8 mouse cellular contexts compared by ENCODE assay signal in the genomic region with DNA sequence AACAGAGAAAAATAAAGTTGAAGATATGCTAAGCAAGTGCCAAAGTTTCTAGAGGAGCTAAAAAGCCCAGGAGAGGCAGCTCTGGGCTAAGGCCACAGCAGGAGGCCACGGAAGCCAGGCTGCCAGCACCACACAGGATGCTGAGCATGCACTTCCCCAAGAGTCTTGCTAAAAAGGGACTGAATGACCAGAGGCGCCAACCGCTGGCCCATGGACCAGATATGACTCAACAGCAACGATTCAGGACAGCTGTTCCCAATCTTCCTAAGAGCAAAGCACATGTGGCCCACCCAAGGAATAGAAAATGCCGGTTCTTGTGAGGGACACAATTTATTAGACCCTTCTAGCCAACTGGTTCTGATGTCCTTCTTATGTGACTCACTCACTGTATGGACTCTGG. TPM values are rescaled to one million over a fixed set of nuclear protein-coding genes. Genes with fewer than 3 reads are reported as not detected.
DNase-seq lines count a peak whose midpoint lies in the region; ATAC-seq and TF ChIP-seq lines count a peak whose summit lies in the region.

No protein-coding gene starts in this region.

- no peaks in the 10 kb centered on the region for H3K9me3 ChIP-seq in neural tube, embryonic 13.5 days
- H3K9me3 ChIP-seq in kidney, postnatal 0 days (replicated peaks; ENCODE audit: low read length), result no peaks in the 10 kb centered on the region
- no peaks in the 10 kb centered on the region for H3K9me3 ChIP-seq in stomach, embryonic 14.5 days (ENCODE audit: control insufficient read depth, low read depth, low read length)

- H3K4me1 ChIP-seq in neural tube, embryonic 13.5 days (replicated peaks), result peaks cover 46% of the 10 kb centered on the region
- peaks cover 6% of the 10 kb centered on the region for H3K4me1 ChIP-seq in kidney, postnatal 0 days (replicated peaks; ENCODE audit: insufficient read depth, low read length)
- peaks cover 17% of the 10 kb centered on the region for H3K4me1 ChIP-seq in stomach, embryonic 14.5 days (ENCODE audit: control insufficient read depth, insufficient read depth, low read length)

- no peak for ATAC-seq in neural tube, embryonic 13.5 days (ENCODE audit: low read depth)
- ATAC-seq in kidney, postnatal 0 days (replicated peaks; ENCODE audit: low FRiP score, low read depth), result 0 out of 2 replicates have a peak, but pooled peaks have one; percentile 36
- no peak for ATAC-seq in stomach, embryonic 14.5 days (ENCODE audit: insufficient number of reproducible peaks, insufficient read depth, low FRiP score, low read depth)

- intact Hi-C loops in gastrocnemius, adult 2 months (cut with DNase I), result no loop called here

- no peaks in the 10 kb centered on the region for H3K27me3 ChIP-seq in neural tube, embryonic 13.5 days
- no peaks in the 10 kb centered on the region for H3K27me3 ChIP-seq in kidney, postnatal 0 days (ENCODE audit: insufficient read depth, low read length)
- H3K27me3 ChIP-seq in stomach, embryonic 14.5 days (ENCODE audit: control insufficient read depth, insufficient read depth, low read length), result no peaks in the 10 kb centered on the region

- DNase-seq in neural tube, embryonic 10.5 days (ENCODE audit: extremely low spot score, low spot score), result no peak
- DNase-seq in gastrocnemius, adult 2 months, result peak; percentile 74
- peak; percentile 72 for DNase-seq in kidney, postnatal 0 days (ENCODE audit: low spot score)
- DNase-seq in adrenal gland, postnatal 14 days, result no peak
- DNase-seq in left cerebral cortex, adult 18-20 months (ENCODE audit: low spot score in 2 of 2), result no peak
- DNase-seq in spleen, postnatal 4 days (ENCODE audit: low spot score in 2 of 2), result no peak

- no peaks in the 10 kb centered on the region for H3K36me3 ChIP-seq in neural tube, embryonic 13.5 days
- H3K36me3 ChIP-seq in kidney, postnatal 0 days (ENCODE audit: insufficient read depth, low read length), result no peaks in the 10 kb centered on the region
- no peaks in the 10 kb centered on the region for H3K36me3 ChIP-seq in stomach, embryonic 14.5 days (ENCODE audit: control insufficient read depth, insufficient read depth, low read length)

- WGBS in neural tube, embryonic 13.5 days, result 75% methylated on average over 5 of the region's 5 CpGs
- 54% methylated on average over 5 of the region's 5 CpGs for WGBS in kidney, postnatal 0 days
- 53% methylated on average over 5 of the region's 5 CpGs for WGBS in stomach, embryonic 14.5 days

- no peak for TF ChIP-seq CTCF in gastrocnemius, adult 2 months (IDR thresholded peaks at IDR 0.05)
- TF ChIP-seq CTCF in kidney, postnatal 0 days (IDR thresholded peaks at IDR 0.05; ENCODE audit: low read depth), result no peak

- no peak overlapping the region for H3K4me2 ChIP-seq in neural tube, embryonic 13.5 days
- H3K4me2 ChIP-seq in kidney, postnatal 0 days (ENCODE audit: low read length), result no peak overlapping the region
- H3K4me2 ChIP-seq in stomach, embryonic 14.5 days (replicated peaks; ENCODE audit: low read depth, low read length), result no peak overlapping the region

- peak overlapping the region; percentile 61; the same call in 1 of the 2 replicates for H3K27ac ChIP-seq in neural tube, embryonic 13.5 days (replicated peaks)
- no peak overlapping the region for H3K27ac ChIP-seq in gastrocnemius, adult 2 months
- peak overlapping the region; percentile 58 for H3K27ac ChIP-seq in kidney, postnatal 0 days
- peak overlapping the region; percentile 76 for H3K27ac ChIP-seq in stomach, embryonic 14.5 days (ENCODE audit: low read length)

- no peak overlapping the region for H3K9ac ChIP-seq in neural tube, embryonic 13.5 days
- no peak overlapping the region for H3K9ac ChIP-seq in kidney, postnatal 0 days (ENCODE audit: low read depth, low read length)
- no peak overlapping the region for H3K9ac ChIP-seq in stomach, embryonic 14.5 days (replicated peaks; ENCODE audit: low read depth, low read length)

- no peak overlapping the region for H3K4me3 ChIP-seq in neural tube, embryonic 13.5 days
- H3K4me3 ChIP-seq in gastrocnemius, adult 2 months, result no peak overlapping the region
- H3K4me3 ChIP-seq in kidney, postnatal 0 days (replicated peaks; ENCODE audit: low read depth, low read length), result no peak overlapping the region
- H3K4me3 ChIP-seq in stomach, embryonic 14.5 days (ENCODE audit: low read depth, low read length), result no peak overlapping the region

RNA-seq across cellular contexts. Expression of a gene that starts 57.4 kb away (rescaled TPM):
- 25.7 and 32.3 TPM in 2 replicates for polyA plus RNA-seq in neural tube, embryonic 13.5 days (2015; fragmentation: Nextera tagmentation; extraction: Ambion mirVana)
- 1 to 10 TPM; 8.1 to 8.2 TPM for total RNA-seq in gastrocnemius, adult 2 months (2021)
- 34.8 and 37.2 TPM in 2 replicates for polyA plus RNA-seq in kidney, postnatal 0 days (2015; fragmentation: Nextera tagmentation; extraction: Ambion mirVana)
- 49.4 and 49.5 TPM in 2 replicates for polyA plus RNA-seq in stomach, embryonic 14.5 days (2014; fragmentation: Nextera tagmentation; extraction: Ambion mirVana)
- total RNA-seq in adrenal gland, postnatal 14 days (2021), result 15.0 and 19.3 TPM in 2 replicates
- total RNA-seq in left cerebral cortex, adult 18-20 months (2021), result 10 to 100 TPM; 21.5 to 22.9 TPM

Comparison
In these comparisons a context has a peak if more than half of its experiments do, and no peak if none do; other contexts are left out.
1. DNase-seq: peak in gastrocnemius, adult 2 months (single experiment) and kidney, postnatal 0 days (single experiment); none in neural tube, embryonic 10.5 days (single experiment), adrenal gland, postnatal 14 days (single experiment), left cerebral cortex, adult 18-20 months (0 of 2) and spleen, postnatal 4 days (0 of 2).